Mouse (Mus musculus) hindbrain, embryonic 15.5 days (tissue): ENCODE results near the gene Sp8. TPM values are rescaled to one million over a fixed set of nuclear protein-coding genes. Genes with fewer than 3 reads are reported as not detected.

Experiments
- ATAC-seq: fragments of 200-750 bp; cut with Nextera tagmentation; 2 replicates; pipeline ENCODE4 v1.8.0; 2017; ENCODE audit warnings: low read depth, moderate number of reproducible peaks, moderate TSS enrichment; ENCODE audit not compliant: low FRiP score
- H3K27ac ChIP-seq: fragments of 300-500 bp; sonication (generic); replicated peaks from 2 replicates; pipeline ENCODE4 v1.5.1; 2015; ENCODE audit warnings: mild to moderate bottlenecking, inconsistent platforms
- H3K27me3 ChIP-seq: fragments of 300-500 bp; sonication (generic); 2 replicates; pipeline ENCODE4 v1.6.1; 2015; ENCODE audit warnings: control low read depth, inconsistent platforms
- H3K36me3 ChIP-seq: fragments of 300-500 bp; sonication (generic); 2 replicates; pipeline ENCODE4 v1.6.1; 2015; ENCODE audit warnings: control low read depth, inconsistent platforms
- H3K4me1 ChIP-seq: fragments of 300-500 bp; sonication (generic); replicated peaks from 2 replicates; pipeline ENCODE4 v1.6.1; 2015; ENCODE audit warnings: control low read depth, inconsistent platforms
- H3K4me2 ChIP-seq: fragments of 300-500 bp; sonication (generic); 2 replicates; pipeline ENCODE4 v1.6.1; 2015; ENCODE audit warnings: moderate library complexity, mild to moderate bottlenecking, inconsistent platforms
- H3K4me3 ChIP-seq: fragments of 300-500 bp; sonication (generic); 2 replicates; pipeline ENCODE4 v1.5.1; 2015; ENCODE audit warnings: mild to moderate bottlenecking, inconsistent platforms
- H3K9ac ChIP-seq: fragments of 300-500 bp; sonication (generic); 2 replicates; pipeline ENCODE4 v1.6.1; 2015; ENCODE audit warnings: inconsistent platforms
- H3K9me3 ChIP-seq: fragments of 300-500 bp; sonication (generic); 2 replicates; pipeline ENCODE4 v1.6.1; 2016; ENCODE audit warnings: control low read depth, inconsistent platforms
- WGBS: fragments of 180-500 bp; shearing (Covaris S2); methylation state at CpG from one replicate; pipeline ENCODE4 v1.1.7; 2015; 5-methylcytosine and 5-hydroxymethylcytosine counted together
- polyA plus RNA-seq: library from polyadenylated mRNA; unstranded; fragments of >200 nt; fragmentation: Nextera tagmentation; extraction: Ambion mirVana; gene quantifications from 2 replicates; pipeline ENCODE4 v1.2.1, GENCODE M21; 2015

Gene Sp8
- polyA plus RNA-seq, 1 experiment from 2014 or later = 3.0 TPM

DNA sequence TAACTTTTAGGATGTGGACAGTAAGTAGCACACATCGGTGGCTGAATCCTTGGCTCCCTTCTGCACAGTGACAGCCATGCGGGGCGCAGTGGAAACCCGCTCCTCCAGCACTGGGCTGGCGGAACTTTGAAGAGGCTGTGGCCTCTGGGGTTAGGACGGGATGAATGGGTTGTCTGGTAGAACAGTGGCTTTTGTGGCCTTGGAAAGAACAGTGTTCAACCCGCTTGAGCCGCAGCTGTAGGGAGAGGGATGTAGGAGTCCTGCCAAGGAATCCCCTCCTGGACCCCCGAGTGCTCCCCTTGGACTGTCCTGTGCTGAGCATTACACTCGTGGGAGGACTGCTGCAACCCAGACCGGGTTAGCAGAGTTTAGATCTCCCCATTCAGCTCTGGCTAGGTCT lies 3.9 kb downstream of the Sp8 start:
- Histone ChIP-seq H3K27ac (no peak overlapping the region), H3K4me1 (peaks cover 36% of the 10 kb centered on the region), H3K4me3 (peak overlapping the region; percentile 41), H3K9ac (no peak overlapping the region), H3K4me2 (peak overlapping the region; percentile 48; the same call in 1 of the 2 replicates), H3K36me3 (no peaks in the 10 kb centered on the region), H3K27me3 (peaks cover 69% of the 10 kb centered on the region), H3K9me3 (no peaks in the 10 kb centered on the region)
- no peak for ATAC-seq
- WGBS = under 1% methylated on average over 11 of the region's 11 CpGs

DNA sequence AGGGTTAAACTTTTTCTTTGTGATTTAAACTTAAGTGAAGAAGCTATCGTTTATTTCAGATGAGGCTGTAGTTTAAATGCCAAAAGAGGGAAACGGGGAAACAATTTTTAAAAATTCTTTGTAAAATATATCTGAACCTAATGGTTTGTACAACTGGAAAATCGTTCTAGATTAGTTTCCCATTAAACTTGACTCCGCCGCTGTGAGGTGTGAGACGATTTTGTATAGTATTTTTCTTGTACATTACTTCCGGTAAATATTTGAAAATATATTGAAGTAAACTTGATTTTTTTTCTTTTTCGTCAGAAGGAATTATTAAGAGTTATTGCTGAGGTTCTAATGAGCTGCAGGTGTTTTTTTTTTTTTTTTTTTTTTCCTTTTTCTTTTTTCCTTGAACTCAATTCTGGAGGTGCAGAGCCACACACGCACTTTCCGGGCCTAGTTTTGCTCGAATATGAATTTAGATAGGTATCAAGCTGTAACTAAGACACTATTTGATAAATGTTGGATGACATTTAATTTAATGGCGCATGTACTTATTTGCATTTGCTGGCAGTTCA lies 4.8 kb downstream of the Sp8 start:
- no peak overlapping the region for H3K4me3 ChIP-seq
- no peak overlapping the region for H3K27ac ChIP-seq
- H3K4me2 ChIP-seq = no peak overlapping the region
- peaks cover 39% of the 10 kb centered on the region for H3K4me1 ChIP-seq
- H3K9ac ChIP-seq = no peak overlapping the region
- H3K27me3 ChIP-seq = peaks cover 67% of the 10 kb centered on the region
- no peak for ATAC-seq
- H3K9me3 ChIP-seq = no peaks in the 10 kb centered on the region
- H3K36me3 ChIP-seq = no peaks in the 10 kb centered on the region
- 22% methylated on average over 12 of the region's 12 CpGs for WGBS

DNA sequence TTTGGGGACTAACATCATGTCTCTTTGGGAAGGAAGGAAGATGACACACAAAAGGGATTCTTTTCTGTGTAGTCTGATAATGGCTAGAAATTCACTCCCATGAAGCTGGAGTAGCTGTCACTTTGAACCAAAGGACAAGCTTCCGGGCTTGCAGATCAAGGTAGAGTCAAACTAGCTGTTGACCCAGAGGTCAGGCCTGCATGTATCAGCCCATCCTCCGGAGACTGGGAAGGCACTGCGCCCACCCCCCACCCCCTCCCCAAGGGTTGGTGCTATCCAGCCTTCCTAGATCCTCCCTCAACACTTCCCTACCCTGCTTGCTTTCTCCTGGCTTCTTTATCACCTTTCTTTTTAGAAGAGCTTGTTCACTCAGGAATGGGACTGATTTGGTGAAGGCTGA lies 7.2 kb downstream of the Sp8 start:
- Histone ChIP-seq H3K9me3 (no peaks in the 10 kb centered on the region), H3K4me3 (no peak overlapping the region), H3K27ac (no peak overlapping the region), H3K9ac (no peak overlapping the region), H3K4me1 (peaks cover 25% of the 10 kb centered on the region), H3K4me2 (no peak overlapping the region), H3K36me3 (no peaks in the 10 kb centered on the region), H3K27me3 (peaks cover 70% of the 10 kb centered on the region)
- no peak for ATAC-seq
- WGBS = 9% methylated on average over 3 of the region's 3 CpGs

DNA sequence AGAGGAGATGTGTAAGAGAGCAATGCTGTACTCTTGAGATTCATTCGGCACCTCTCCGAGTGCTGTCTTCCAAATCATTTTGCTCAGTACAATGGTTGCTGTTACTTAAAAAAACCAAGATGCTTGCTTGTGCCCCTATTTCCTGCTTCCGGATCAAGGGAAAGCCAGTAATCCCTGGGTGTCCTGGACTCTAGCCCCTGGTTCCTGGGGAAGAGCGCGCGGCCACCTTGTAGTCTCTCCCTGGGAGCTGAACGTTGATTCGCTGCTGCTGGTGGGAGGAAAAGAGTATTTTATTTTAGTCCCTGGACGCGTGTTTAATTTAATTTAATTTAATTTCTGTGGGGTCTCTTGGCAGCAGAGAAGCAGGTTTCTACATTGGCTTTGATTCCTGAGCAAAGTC lies 8.3 kb downstream of the Sp8 start:
- no peak for ATAC-seq
- Histone ChIP-seq H3K9me3 (no peaks in the 10 kb centered on the region), H3K9ac (no peak overlapping the region), H3K27ac (no peak overlapping the region), H3K36me3 (no peaks in the 10 kb centered on the region), H3K27me3 (peaks cover 65% of the 10 kb centered on the region), H3K4me3 (peak overlapping the region; percentile 39), H3K4me1 (peaks cover 15% of the 10 kb centered on the region), H3K4me2 (peak overlapping the region; percentile 64)
- WGBS = 3% methylated on average over 10 of the region's 10 CpGs

DNA sequence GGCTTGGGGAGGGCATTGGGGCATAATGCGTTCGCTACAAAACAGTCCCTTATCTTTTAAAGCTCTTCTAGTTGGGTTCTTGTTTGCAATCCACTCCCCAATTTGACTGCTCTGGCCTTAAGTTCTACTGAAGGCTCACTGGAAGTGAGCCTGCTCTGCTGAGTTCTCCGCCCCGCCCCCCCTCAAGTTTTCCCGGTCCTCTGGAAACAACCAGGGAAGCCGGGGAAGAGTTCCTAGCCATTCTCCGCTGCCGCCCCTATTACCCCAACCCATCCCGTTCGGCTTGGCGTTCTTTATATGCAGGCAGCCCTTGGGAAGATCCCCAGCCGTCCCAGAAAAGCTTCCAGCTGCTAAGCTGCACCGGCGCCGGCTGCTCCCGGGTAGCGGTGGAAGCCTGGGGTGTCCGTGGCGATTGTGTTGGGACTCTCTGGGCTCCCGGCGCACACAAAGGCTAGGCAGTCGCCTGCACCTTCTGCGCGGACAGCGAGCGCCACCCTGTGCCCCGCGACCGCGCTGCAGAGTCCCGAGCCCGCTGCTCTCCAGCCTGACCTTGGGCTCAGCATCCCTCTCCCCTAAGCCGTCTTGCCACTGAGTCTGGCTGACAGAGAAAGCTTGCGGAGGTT lies 8.8 kb downstream of the Sp8 start:
- peak overlapping the region; percentile 39 for H3K4me3 ChIP-seq
- H3K9ac ChIP-seq = no peak overlapping the region
- under 1% methylated on average over 34 of the region's 34 CpGs for WGBS
- ATAC-seq = peak; percentile 96
- peak overlapping the region; percentile 64 for H3K4me2 ChIP-seq
- H3K27ac ChIP-seq = no peak overlapping the region
- no peaks in the 10 kb centered on the region for H3K36me3 ChIP-seq
- H3K27me3 ChIP-seq = peaks cover 66% of the 10 kb centered on the region
- peaks cover 12% of the 10 kb centered on the region for H3K4me1 ChIP-seq
- H3K9me3 ChIP-seq = no peaks in the 10 kb centered on the region

DNA sequence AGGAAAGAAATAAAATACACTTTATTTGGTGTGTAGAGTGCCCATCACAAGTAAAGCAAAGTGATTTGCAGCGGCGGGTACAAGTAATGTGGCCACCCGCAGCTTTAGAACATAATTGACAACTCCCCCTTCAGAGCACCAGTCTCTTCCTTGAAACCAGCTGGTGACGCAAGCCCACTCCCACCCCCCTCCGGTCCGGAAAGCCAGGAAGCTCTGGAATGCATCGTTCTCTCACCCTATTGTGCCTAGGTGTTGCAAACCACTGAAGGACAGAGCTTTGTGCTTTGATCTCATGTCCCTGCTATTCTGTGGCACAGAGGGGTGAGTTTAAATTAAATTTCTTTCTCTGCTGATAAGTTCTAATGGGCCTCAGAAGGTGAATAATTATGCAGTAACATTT lies 10.0 kb downstream of the Sp8 start:
- H3K4me2 ChIP-seq = no peak overlapping the region
- 3% methylated on average over 7 of the region's 7 CpGs for WGBS
- peaks cover 12% of the 10 kb centered on the region for H3K4me1 ChIP-seq
- no peak overlapping the region for H3K4me3 ChIP-seq
- H3K36me3 ChIP-seq = no peaks in the 10 kb centered on the region
- ATAC-seq = peak; percentile 24; the same call in 1 of the 2 replicates
- H3K27ac ChIP-seq = no peak overlapping the region
- no peaks in the 10 kb centered on the region for H3K9me3 ChIP-seq
- H3K9ac ChIP-seq = no peak overlapping the region
- H3K27me3 ChIP-seq = peaks cover 59% of the 10 kb centered on the region

DNA sequence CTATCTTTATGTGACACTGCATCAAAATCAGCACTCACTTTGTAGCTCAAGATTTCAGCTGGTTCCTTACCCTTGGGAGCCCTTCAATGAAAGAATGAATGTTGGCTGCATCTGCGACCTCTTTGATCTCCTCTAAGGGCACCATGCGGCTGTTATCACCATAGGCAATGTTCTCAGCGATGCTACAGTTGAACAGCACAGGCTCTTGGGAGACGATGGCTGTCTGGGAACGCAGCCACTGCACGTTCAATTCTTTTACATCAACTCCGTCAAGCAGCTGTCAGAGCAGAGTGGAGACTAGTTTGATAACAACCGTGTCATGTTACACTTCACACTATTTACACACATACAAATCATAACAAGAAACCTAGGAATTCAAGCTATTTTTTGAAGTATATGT lies 26.5 kb downstream of the Sp8 start:
- Histone ChIP-seq H3K27ac (no peak overlapping the region), H3K4me1 (no peaks in the 10 kb centered on the region), H3K4me3 (no peak overlapping the region), H3K4me2 (no peak overlapping the region), H3K9ac (no peak overlapping the region), H3K36me3 (no peaks in the 10 kb centered on the region), H3K9me3 (no peaks in the 10 kb centered on the region), H3K27me3 (no peaks in the 10 kb centered on the region)
- 63% methylated on average over 8 of the region's 8 CpGs for WGBS
- no peak for ATAC-seq

DNA sequence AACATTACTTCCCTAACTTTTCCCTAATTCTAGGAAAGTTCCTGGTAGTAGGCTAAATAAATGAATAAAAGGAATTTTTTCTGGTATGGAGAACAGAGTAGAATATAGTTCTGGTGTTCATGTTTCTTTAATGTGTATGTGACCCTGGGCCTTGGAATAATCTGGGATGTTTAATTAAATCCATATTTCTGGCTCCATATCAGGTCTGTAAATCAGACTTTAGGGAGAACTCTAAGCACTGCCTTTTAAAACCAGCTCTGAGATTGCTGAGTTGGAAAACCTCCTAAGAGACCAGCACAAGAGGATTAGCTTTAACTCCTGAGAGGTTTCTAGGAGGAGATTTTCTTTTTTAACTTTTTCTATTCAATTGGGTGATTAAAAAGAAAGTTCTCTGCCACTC lies 36.7 kb downstream of the Sp8 start:
- H3K27me3 ChIP-seq = no peaks in the 10 kb centered on the region
- no peak for ATAC-seq

DNA sequence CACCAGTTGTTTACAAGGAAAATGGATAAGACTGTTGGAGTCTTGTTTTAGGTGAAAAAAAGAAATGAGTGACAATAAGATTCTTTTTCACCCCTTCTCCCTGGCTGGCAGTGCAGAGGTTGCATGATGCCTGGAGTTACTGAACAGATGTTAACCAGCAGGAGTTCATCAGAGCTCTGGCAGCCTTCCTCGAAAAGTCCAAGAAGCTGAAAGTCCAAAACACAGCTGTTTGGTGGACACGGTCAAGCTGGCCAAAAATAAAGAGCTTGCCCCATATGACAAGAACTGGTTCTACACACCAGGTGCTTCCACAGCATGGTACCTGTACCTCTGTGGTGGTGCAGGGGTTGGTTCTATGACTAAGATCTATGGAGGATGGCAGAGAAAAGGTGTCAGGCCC lies 41.8 kb downstream of the Sp8 start:
- Histone ChIP-seq H3K9me3 (no peaks in the 10 kb centered on the region), H3K36me3 (no peaks in the 10 kb centered on the region), H3K4me1 (no peaks in the 10 kb centered on the region), H3K9ac (no peak overlapping the region), H3K27me3 (no peaks in the 10 kb centered on the region), H3K4me3 (no peak overlapping the region), H3K4me2 (no peak overlapping the region), H3K27ac (no peak overlapping the region)
- 71% methylated on average over 2 of the region's 2 CpGs for WGBS
- ATAC-seq = no peak

More for the DNA sequence above, 36.7 kb downstream of the Sp8 start:
- Histone ChIP-seq H3K9ac (no peak overlapping the region), H3K4me2 (no peak overlapping the region), H3K9me3 (no peaks in the 10 kb centered on the region), H3K27ac (no peak overlapping the region), H3K36me3 (no peaks in the 10 kb centered on the region), H3K4me1 (no peaks in the 10 kb centered on the region), H3K4me3 (no peak overlapping the region)

Other genes starting within 250 kb of the Sp8 start
- gene Abcb5, start 120.1 kb downstream of the Sp8 start, polyA plus RNA-seq = 0.14 TPM in 1 of 2 replicates, not detected in the other